Mouse (Mus musculus) midbrain, embryonic 14.5 days (tissue): ENCODE results near the gene Gm21789. TPM values are rescaled to one million over a fixed set of nuclear protein-coding genes. Genes with fewer than 3 reads are reported as not detected.
"Not testable (repeated sequence)": the region's sequence is repeated elsewhere in the genome, so short reads cannot be mapped to it uniquely, and the experiment has no call there.

Source experiments
- ATAC-seq: fragments of 200-750 bp; cut with Nextera tagmentation; 2 replicates; pipeline ENCODE4 v1.8.0; 2017; ENCODE audit warnings: moderate number of reproducible peaks, moderate library complexity; ENCODE audit not compliant: low FRiP score, low TSS enrichment
- DNase-seq: peaks from one replicate; pipeline ENCODE4 v3.0.0-alpha.2; 2015
- H3K27ac ChIP-seq: fragments of 300-500 bp; sonication (generic); replicated peaks from 2 replicates; pipeline ENCODE4 v1.5.1; 2014; ENCODE audit warnings: mild to moderate bottlenecking, low read depth, low read length, moderate library complexity
- H3K27me3 ChIP-seq: fragments of 300-500 bp; sonication (generic); 2 replicates; pipeline ENCODE4 v1.6.1; 2014; ENCODE audit warnings: low read length, control low read depth, mixed read lengths; ENCODE audit not compliant: control insufficient read depth, insufficient read depth
- H3K36me3 ChIP-seq: fragments of 300-500 bp; sonication (generic); 2 replicates; pipeline ENCODE4 v1.6.1; 2014; ENCODE audit warnings: low read length, control low read depth; ENCODE audit not compliant: control insufficient read depth, insufficient read depth
- H3K4me1 ChIP-seq: fragments of 300-500 bp; sonication (generic); 2 replicates; pipeline ENCODE4 v1.6.1; 2014; ENCODE audit warnings: mild to moderate bottlenecking, antibody characterized with exemption, low read length, control low read depth; ENCODE audit not compliant: control insufficient read depth, insufficient read depth
- H3K4me2 ChIP-seq: fragments of 300-500 bp; sonication (generic); 2 replicates; pipeline ENCODE4 v1.6.1; 2014; ENCODE audit warnings: mild to moderate bottlenecking, low read length, moderate library complexity
- H3K4me3 ChIP-seq: fragments of 300-500 bp; sonication (generic); replicated peaks from 2 replicates; pipeline ENCODE4 v1.5.1; 2014; ENCODE audit warnings: low read depth, low read length
- H3K9ac ChIP-seq: fragments of 300-500 bp; sonication (generic); replicated peaks from 2 replicates; pipeline ENCODE4 v1.6.1; 2014; ENCODE audit warnings: mild to moderate bottlenecking, low read length, moderate library complexity
- H3K9me3 ChIP-seq: fragments of 300-500 bp; sonication (generic); 2 replicates; pipeline ENCODE4 v1.6.1; 2016; ENCODE audit warnings: low read length, control low read depth, mixed read lengths; ENCODE audit not compliant: control insufficient read depth
- WGBS: fragments of 180-500 bp; shearing (Covaris S2); extraction: QIAGEN DNeasy Blood & Tissue Kit; methylation state at CpG from one replicate; pipeline ENCODE4 v1.1.7; 2014; 5-methylcytosine and 5-hydroxymethylcytosine counted together
- polyA plus RNA-seq: library from polyadenylated mRNA; unstranded; fragments of >200 nt; fragmentation: Nextera tagmentation; extraction: Ambion mirVana; gene quantifications from 2 replicates; pipeline ENCODE4 v1.2.1, GENCODE M21; 2014

Gm21789 gene
- polyA plus RNA-seq = not detected in 2 replicates

DNA sequence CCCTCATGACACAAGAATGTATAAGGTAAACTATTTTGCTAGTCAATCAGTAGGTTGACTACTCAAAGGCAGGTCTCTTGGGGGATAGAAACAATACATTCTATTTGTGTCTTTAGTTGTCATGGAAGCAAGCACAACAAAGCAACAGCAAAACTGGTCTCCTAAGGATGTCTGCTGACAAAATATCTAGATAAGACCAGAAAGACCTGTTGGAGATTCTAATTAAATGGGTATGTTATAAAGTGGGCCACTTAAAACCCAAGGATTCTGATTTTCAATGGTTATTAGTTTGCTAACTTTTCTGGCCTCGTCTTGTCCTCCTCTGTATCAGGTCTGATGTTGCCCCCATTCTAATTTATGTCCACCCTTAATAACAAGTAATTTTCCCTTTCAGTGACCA, at the start of gene Gm21789:
Gene Gm21789 (plus strand): TSS at position 301 of the 400 bp plus-strand sequence.
- H3K9me3 ChIP-seq, H3K9ac ChIP-seq, H3K36me3 ChIP-seq, H3K4me1 ChIP-seq, ATAC-seq, H3K27me3 ChIP-seq, DNase-seq, H3K4me3 ChIP-seq, H3K27ac ChIP-seq, H3K4me2 ChIP-seq: not testable (repeated sequence)
- WGBS = no CpG with 5 or more reads among the region's 1 CpGs

- not testable (repeated sequence) for H3K4me1 ChIP-seq, H3K4me3 ChIP-seq, H3K4me2 ChIP-seq, H3K36me3 ChIP-seq, DNase-seq, H3K27ac ChIP-seq, H3K9ac ChIP-seq, ATAC-seq, H3K9me3 ChIP-seq, H3K27me3 ChIP-seq
- no CpG with 5 or more reads among the region's 4 CpGs for WGBS
Measured at GRCm38 (mm10) chrX:32894325-32894724, 47.2 kb upstream of the Gm21789 start, which contains the start of gene Btbd35f30. TSS of gene Btbd35f30 (plus strand) at chrX:32894625.

DNA sequence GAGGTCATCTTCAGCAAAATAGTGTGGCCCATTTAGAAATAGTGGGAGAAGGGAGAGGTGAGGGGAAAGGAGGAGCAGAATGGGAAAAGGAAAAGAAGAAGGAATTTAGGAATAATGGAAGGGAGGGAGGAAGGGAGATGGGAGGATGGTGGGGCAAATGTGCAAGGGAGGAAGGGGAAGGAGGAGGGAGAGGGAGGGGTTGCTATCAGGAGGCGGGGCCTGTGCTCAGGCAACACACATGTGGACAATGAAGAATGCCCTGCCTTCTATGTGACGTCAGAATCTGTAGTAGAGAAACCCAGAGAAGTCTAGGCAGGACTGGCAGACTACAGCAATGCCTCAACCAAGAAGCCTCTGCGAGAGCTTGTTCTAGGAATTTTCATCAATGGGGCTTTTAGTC, 32.0 kb downstream of the Gm21789 start, which contains the start of gene Btbd35f5:
Gene Btbd35f5 (plus strand): TSS at position 301 of the 400 bp plus-strand sequence.
- H3K27me3 ChIP-seq, H3K4me3 ChIP-seq, DNase-seq, ATAC-seq, H3K36me3 ChIP-seq, H3K4me2 ChIP-seq, H3K27ac ChIP-seq, H3K9me3 ChIP-seq, H3K9ac ChIP-seq, H3K4me1 ChIP-seq: not testable (repeated sequence)
- no CpG with 5 or more reads among the region's 3 CpGs for WGBS

Other genes starting within 250 kb of the Gm21789 start
- not detected in 2 replicates for gene Btbd35f21, start 215.7 kb upstream of the Gm21789 start, polyA plus RNA-seq
- gene Btbd35f30, start 47.1 kb upstream of the Gm21789 start, polyA plus RNA-seq = not detected in 2 replicates
- gene Btbd35f5, start 32.1 kb downstream of the Gm21789 start, polyA plus RNA-seq = not detected in 2 replicates